In the genomic region with DNA sequence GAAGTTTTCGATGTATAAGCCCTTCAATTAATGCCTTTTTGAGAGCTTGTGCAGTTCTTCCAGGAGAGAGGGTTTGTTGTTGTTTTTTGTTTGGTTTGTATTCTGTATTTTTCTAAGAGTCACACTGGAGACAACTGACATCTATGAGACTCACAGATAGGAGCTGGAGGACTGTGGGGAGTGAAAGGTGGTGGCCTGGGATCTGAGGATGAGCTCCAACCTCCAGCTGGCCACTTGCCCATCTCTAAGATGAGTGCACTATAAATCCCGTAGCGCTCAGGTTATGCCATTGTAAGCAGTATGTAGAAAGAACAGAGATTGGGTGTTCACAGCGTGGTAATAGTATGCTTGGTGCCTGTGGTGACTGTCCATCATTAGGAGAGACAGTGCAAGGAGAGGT, we compare ENCODE assay signal across 47 mouse cellular contexts. TPM values are rescaled to one million over a fixed set of nuclear protein-coding genes. Genes with fewer than 3 reads are reported as not detected.
"Had no signal": no experiment of that assay in that cellular context is flagged by ENCODE, and none has a peak within 500 bp of the region (broad histone marks: within the 10 kb centered on the region; RNA-seq: fewer than 3 reads in every experiment).

No protein-coding gene starts in this region.

- H3K4me3 ChIP-seq: heart, embryonic 12.5 days; heart, embryonic 13.5 days; heart, embryonic 15.5 days; hindbrain, embryonic 10.5 days; hindbrain, embryonic 12.5 days; hindbrain, embryonic 13.5 days; hindbrain, embryonic 15.5 days; intestine, embryonic 15.5 days; kidney, embryonic 15.5 days; layer of hippocampus, adult 2 months; left cerebral cortex, adult 2 months had no signal

- H3K9me3 ChIP-seq: heart, embryonic 12.5 days; heart, embryonic 13.5 days; heart, embryonic 15.5 days; hindbrain, embryonic 10.5 days; hindbrain, embryonic 12.5 days; hindbrain, embryonic 13.5 days; hindbrain, embryonic 15.5 days; intestine, embryonic 15.5 days; kidney, embryonic 15.5 days had no signal

- DNase-seq: heart, postnatal 10 days; heart, postnatal 14 days; heart, postnatal 4 days; kidney, adult 11 months; kidney, adult 18-20 months; kidney, adult 2 months; kidney, adult 8-10 months; kidney, adult 9 months; kidney, postnatal 10 days; kidney, postnatal 14 days; kidney, postnatal 25 days; kidney, postnatal 36 days; kidney, postnatal 4 days; layer of hippocampus, adult 9-11 months; layer of hippocampus, postnatal 36 days had no signal

- H3K4me2 ChIP-seq: heart, embryonic 11.5 days; heart, embryonic 12.5 days; heart, embryonic 13.5 days; heart, embryonic 15.5 days; hindbrain, embryonic 12.5 days; hindbrain, embryonic 13.5 days; hindbrain, embryonic 14.5 days; hindbrain, embryonic 15.5 days; intestine, embryonic 15.5 days; kidney, embryonic 15.5 days had no signal

- H3K27me3 ChIP-seq: hindbrain, embryonic 12.5 days; hindbrain, embryonic 13.5 days; intestine, embryonic 15.5 days had no signal

- H3K27ac ChIP-seq: heart, embryonic 13.5 days; heart, embryonic 15.5 days; hindbrain, embryonic 10.5 days; hindbrain, embryonic 12.5 days; hindbrain, embryonic 13.5 days; hindbrain, embryonic 14.5 days; hindbrain, embryonic 15.5 days; hindbrain, postnatal 0 days; intestine, embryonic 15.5 days; kidney, embryonic 15.5 days; kidney, postnatal 0 days; layer of hippocampus, adult 2 months; left cerebral cortex, adult 2 months had no signal

- H3K9ac ChIP-seq: heart, embryonic 12.5 days; heart, embryonic 13.5 days; heart, embryonic 15.5 days; hindbrain, embryonic 12.5 days; hindbrain, embryonic 13.5 days; hindbrain, embryonic 14.5 days; hindbrain, embryonic 15.5 days; intestine, embryonic 15.5 days; kidney, embryonic 15.5 days had no signal

- ATAC-seq: hindbrain, embryonic 16.5 days; hindbrain, postnatal 0 days; inflammation-experienced regulatory T-cells, adult 6 months; intestine, embryonic 15.5 days; intestine, embryonic 16.5 days; intestine, postnatal 0 days had no signal

- H3K4me1 ChIP-seq: heart, embryonic 12.5 days; heart, embryonic 13.5 days; heart, embryonic 15.5 days; hindbrain, embryonic 10.5 days; hindbrain, embryonic 12.5 days; hindbrain, embryonic 15.5 days; intestine, embryonic 15.5 days; kidney, embryonic 15.5 days had no signal

- H3K36me3 ChIP-seq: heart, embryonic 12.5 days; heart, embryonic 13.5 days; heart, embryonic 15.5 days; hindbrain, embryonic 10.5 days; hindbrain, embryonic 12.5 days; hindbrain, embryonic 13.5 days; hindbrain, embryonic 15.5 days; intestine, embryonic 15.5 days; kidney, embryonic 15.5 days had no signal

RNA-seq across cellular contexts. Expression of gene Lrrc52, which starts 31.6 kb away (rescaled TPM):
- total RNA-seq: hematopoietic stem cell, adult 5-6 weeks; layer of hippocampus, adult 18-20 months; layer of hippocampus, adult 2 months; layer of hippocampus, adult 8-10 months; layer of hippocampus, postnatal 10 days; layer of hippocampus, postnatal 14 days; layer of hippocampus, postnatal 25 days; layer of hippocampus, postnatal 36 days; left cerebral cortex, adult 18-20 months; left cerebral cortex, adult 2 months had no signal
- polyA plus RNA-seq: heart, embryonic 11.5 days; heart, embryonic 12.5 days; heart, embryonic 16.5 days; hindbrain, embryonic 10.5 days; hindbrain, embryonic 11.5 days; hindbrain, embryonic 12.5 days; hindbrain, embryonic 13.5 days; hindbrain, embryonic 14.5 days; hindbrain, embryonic 15.5 days; hindbrain, embryonic 16.5 days; hindbrain, postnatal 0 days; inflammation-experienced regulatory T-cells, adult 6 months; intestine, embryonic 14.5 days; intestine, embryonic 15.5 days; intestine, postnatal 0 days; kidney, embryonic 14.5 days; kidney, embryonic 15.5 days; kidney, embryonic 16.5 days; kidney, postnatal 0 days; large intestine, adult 2 months had no signal
